Mouse (Mus musculus) ES-Bruce4 (cell line): Measurements from ENCODE around the gene Sfi1. TPM values are rescaled to one million over a fixed set of nuclear protein-coding genes. Genes with fewer than 3 reads are reported as not detected.
"Not testable (repeated sequence)": the region's sequence is repeated elsewhere in the genome, so short reads cannot be mapped to it uniquely, and the experiment has no call there.

Experiments
- H3K27ac ChIP-seq: 2 replicates; pipeline ENCODE4 v1.5.1; 2012; ENCODE audit warnings: low read length, inconsistent platforms; ENCODE audit not compliant: insufficient read depth
- H3K27me3 ChIP-seq: 2 replicates; pipeline ENCODE4 v1.6.1; 2012; ENCODE audit warnings: mild to moderate bottlenecking, low read length, inconsistent platforms; ENCODE audit not compliant: control insufficient read depth, poor library complexity, insufficient read depth, severe bottlenecking
- H3K36me3 ChIP-seq: 2 replicates; pipeline ENCODE4 v1.6.1; 2012; ENCODE audit warnings: inconsistent platforms, mild to moderate bottlenecking, low read length, moderate library complexity; ENCODE audit not compliant: control insufficient read depth, poor library complexity, insufficient read depth, severe bottlenecking
- H3K4me1 ChIP-seq: one replicate; pipeline ENCODE4 v1.8.1; 2011; ENCODE audit warnings: low read length; ENCODE audit not compliant: control insufficient read depth, insufficient read depth
- H3K4me3 ChIP-seq: 2 replicates; pipeline ENCODE4 v1.5.1; 2011; ENCODE audit warnings: low read depth, mild to moderate bottlenecking, low read length
- H3K9ac ChIP-seq: 2 replicates; pipeline ENCODE4 v1.6.1; 2012; ENCODE audit warnings: low read depth, mild to moderate bottlenecking, inconsistent platforms; ENCODE audit not compliant: poor library complexity, severe bottlenecking
- H3K9me3 ChIP-seq: replicated peaks from 2 replicates; pipeline ENCODE4 v1.6.1; 2012; ENCODE audit warnings: mild to moderate bottlenecking, low read length, inconsistent platforms; ENCODE audit not compliant: control insufficient read depth, poor library complexity, insufficient read depth, severe bottlenecking
- CTCF ChIP-seq: IDR thresholded peaks from one replicate; pipeline ENCODE4 v1.8.1; 2011; ENCODE audit warnings: low read depth, low read length
- EP300 ChIP-seq: IDR thresholded peaks from 2 replicates; pipeline ENCODE4 v1.6.1; 2011; ENCODE audit warnings: low read depth, low read length; ENCODE audit not compliant: insufficient read depth
- POLR2A ChIP-seq: IDR thresholded peaks from one replicate; pipeline ENCODE4 v1.8.1; 2011; ENCODE audit warnings: low read length; ENCODE audit not compliant: insufficient read depth
- polyA plus RNA-seq: library from polyadenylated mRNA; stranded (reverse); fragments of >200 nt; gene quantifications from 2 replicates; pipeline ENCODE4 v1.2.4, GENCODE M21; 2011; ENCODE audit warnings: low read depth; ENCODE audit not compliant: missing spikeins, insufficient read depth, insufficient read length

Sfi1 gene
- polyA plus RNA-seq, 1 experiment: 17.1 TPM

DNA sequence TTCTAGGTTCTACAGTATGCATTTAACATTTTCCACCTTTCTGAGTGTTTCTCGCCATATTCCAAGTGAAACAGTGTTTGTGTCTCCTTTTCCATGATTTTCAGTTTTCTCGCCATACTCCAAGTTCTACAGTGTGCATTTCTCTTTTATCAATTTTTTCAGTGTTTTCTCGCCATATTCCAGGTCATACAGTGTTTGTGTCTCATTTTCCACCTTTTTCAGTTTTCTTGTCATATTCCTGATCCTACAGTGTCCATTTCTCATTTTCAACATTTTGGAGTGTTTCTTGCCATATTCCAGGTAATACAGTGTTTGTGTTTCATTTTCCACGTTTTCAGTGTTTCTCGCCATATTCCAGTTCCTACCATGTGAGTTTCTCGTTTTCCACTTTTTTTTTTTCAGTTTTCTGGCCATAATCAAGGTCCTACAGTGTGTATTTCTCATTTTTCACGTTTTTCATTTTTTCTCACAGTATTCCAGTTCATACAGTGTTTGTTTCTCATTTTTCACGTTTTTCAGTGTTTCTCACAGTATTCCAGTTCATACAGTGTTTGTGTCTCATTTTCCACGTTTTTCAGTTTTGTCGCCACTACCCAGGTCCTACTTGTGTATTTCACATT, 91.3 kb downstream of the Sfi1 start:
- H3K9ac ChIP-seq: no peak overlapping the region
- H3K36me3 ChIP-seq: 0 out of 2 replicates have a peak, but pooled peaks cover 10% of the 10 kb centered on the region
- peak overlapping the region; percentile 1; the same call in 1 of the 2 replicates for H3K27ac ChIP-seq
- peaks cover 16% of the 10 kb centered on the region for H3K27me3 ChIP-seq
- peaks cover 32% of the 10 kb centered on the region for H3K9me3 ChIP-seq
- H3K4me3 ChIP-seq: no peak overlapping the region
- no peaks in the 10 kb centered on the region for H3K4me1 ChIP-seq
- peak; percentile 5 for TF ChIP-seq CTCF
- TF ChIP-seq POLR2A: peak; percentile 52
- peak; percentile 67 for TF ChIP-seq EP300

DNA sequence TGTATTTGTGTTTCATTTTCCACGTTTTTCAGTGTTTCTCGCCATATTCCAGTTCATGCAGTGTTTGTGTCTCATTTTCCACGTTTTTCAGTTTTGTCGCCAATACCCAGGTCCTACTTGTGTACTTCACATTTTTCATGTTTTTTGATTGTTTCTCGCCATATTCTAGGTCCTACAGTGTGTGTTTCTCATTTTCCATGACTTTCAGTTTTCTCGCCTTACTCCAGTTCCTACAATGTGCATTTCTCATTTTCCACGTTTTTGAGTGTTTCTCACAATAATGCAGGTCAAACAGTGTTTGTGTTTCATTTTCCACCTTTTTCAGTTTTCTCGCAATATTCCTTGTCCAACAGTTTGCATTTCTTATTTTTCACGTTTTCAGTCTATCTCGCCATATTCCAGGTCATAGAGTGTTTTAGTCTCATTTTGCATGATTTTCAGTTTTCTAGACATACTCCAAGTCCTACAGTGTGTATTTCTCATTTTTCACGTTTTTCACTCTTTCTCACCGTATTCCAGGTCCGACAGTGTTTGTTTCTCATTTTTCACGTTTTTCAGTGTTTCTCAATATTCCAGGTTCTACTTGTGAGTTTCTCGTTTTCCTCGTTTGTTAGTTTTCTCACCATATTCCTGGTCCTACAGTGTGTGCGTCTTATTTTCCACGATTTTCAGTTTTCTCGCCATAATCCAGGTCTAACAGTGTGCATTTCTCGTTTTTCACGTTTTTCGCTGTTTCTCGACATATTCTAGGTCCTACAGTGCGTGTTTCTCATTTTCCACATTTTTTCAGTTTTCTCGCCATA, 92.0 kb downstream of the Sfi1 start:
- H3K9me3 ChIP-seq: peaks cover 32% of the 10 kb centered on the region
- H3K9ac ChIP-seq: no peak overlapping the region
- H3K4me3 ChIP-seq: no peak overlapping the region
- TF ChIP-seq CTCF (peak; percentile 0), EP300 (peak; percentile 67; the same call in 1 of the 2 replicates), POLR2A (peak; percentile 50)
- H3K36me3 ChIP-seq: 0 out of 2 replicates have a peak, but pooled peaks cover 10% of the 10 kb centered on the region
- H3K27ac ChIP-seq: peak overlapping the region; percentile 1
- H3K27me3 ChIP-seq: peaks cover 16% of the 10 kb centered on the region
- no peaks in the 10 kb centered on the region for H3K4me1 ChIP-seq

GRCm38 (mm10) chr11:3100066-3100645, 93.1 kb downstream of the Sfi1 start:
- H3K27ac ChIP-seq: 0 out of 2 replicates have a peak overlapping the region, but pooled peaks have one; percentile 1
- peak; percentile 34; the same call in 1 of the 2 replicates for TF ChIP-seq EP300

More at GRCm38 (mm10) chr11:3100066-3100645, 93.1 kb downstream of the Sfi1 start:
- H3K36me3 ChIP-seq, H3K4me1 ChIP-seq, H3K4me3 ChIP-seq, H3K9ac ChIP-seq: not testable (repeated sequence)
- Histone ChIP-seq H3K9me3 (peaks cover 32% of the 10 kb centered on the region), H3K27me3 (peaks cover 16% of the 10 kb centered on the region)

Other genes with a start within 250 kb of the Sfi1 start
- 85.6 and 99.9 TPM in 2 replicates for gene Eif4enif1, start 8.9 kb upstream of the Sfi1 start, polyA plus RNA-seq
- 148 and 170 TPM in 2 replicates for gene Drg1, start 73.0 kb upstream of the Sfi1 start, polyA plus RNA-seq
- 55.6 and 62.5 TPM in 2 replicates for gene Patz1, start 95.4 kb upstream of the Sfi1 start, polyA plus RNA-seq
- gene Pik3ip1, start 136.9 kb upstream of the Sfi1 start, polyA plus RNA-seq: 17.0 TPM in 2 replicates
- gene Limk2, start 215.7 kb upstream of the Sfi1 start, polyA plus RNA-seq: 186 and 190 TPM in 2 replicates